Mouse (Mus musculus) small intestine, adult 2 months (tissue): Measurements from ENCODE around the gene Dennd1b. TPM values are rescaled to one million over a fixed set of nuclear protein-coding genes. Genes with fewer than 3 reads are reported as not detected.

Experiments
- H3K27ac ChIP-seq: fragments of 200-500 bp; 2 replicates; pipeline ENCODE4 v1.5.1; 2012; ENCODE audit warnings: low read depth, low read length, control low read depth, inconsistent platforms; ENCODE audit not compliant: insufficient read depth
- H3K27me3 ChIP-seq: fragments of 200-500 bp; 2 replicates; pipeline ENCODE4 v1.6.1; 2012; ENCODE audit warnings: mild to moderate bottlenecking, moderate library complexity, low read length, inconsistent platforms; ENCODE audit not compliant: control insufficient read depth, insufficient read depth
- H3K36me3 ChIP-seq: fragments of 200-500 bp; 2 replicates; pipeline ENCODE4 v1.6.1; 2012; ENCODE audit warnings: mild to moderate bottlenecking, low read length, control low read depth, inconsistent platforms; ENCODE audit not compliant: control insufficient read depth, insufficient read depth
- H3K4me1 ChIP-seq: fragments of 200-500 bp; 2 replicates; pipeline ENCODE4 v1.6.1; 2012; ENCODE audit warnings: low read length, inconsistent platforms, mixed read lengths; ENCODE audit not compliant: control insufficient read depth, insufficient read depth, insufficient read length
- H3K4me3 ChIP-seq: fragments of 200-500 bp; 2 replicates; pipeline ENCODE4 v1.5.1; 2012; ENCODE audit warnings: low read depth, mild to moderate bottlenecking, control low read depth, inconsistent platforms, low read length, moderate library complexity
- CTCF ChIP-seq: fragments of 200-500 bp; IDR thresholded peaks from 2 replicates; pipeline ENCODE4 v1.5.1; 2012; ENCODE audit warnings: low read depth, mild to moderate bottlenecking, control low read depth, inconsistent platforms, low read length, moderate library complexity, mixed read lengths; ENCODE audit not compliant: insufficient replicate concordance, insufficient read length; ENCODE audit errors: extremely low read depth
- POLR2A ChIP-seq: fragments of 200-500 bp; IDR thresholded peaks from 2 replicates; pipeline ENCODE4 v1.6.1; 2012; ENCODE audit warnings: low read depth, mild to moderate bottlenecking, control low read depth, inconsistent platforms, low read length, moderate library complexity
- WGBS: fragments of 180-500 bp; shearing (Covaris S2); methylation state at CpG from one replicate; pipeline ENCODE4 v1.1.7; 2018; 5-methylcytosine and 5-hydroxymethylcytosine counted together
- polyA plus RNA-seq: library from polyadenylated mRNA; depleted of rRNA; stranded (reverse); fragments of >200 nt; gene quantifications from 2 replicates; pipeline ENCODE4 v1.2.3, GENCODE M21; 2012

Dennd1b gene
- polyA plus RNA-seq, 1 experiment = 13.6 TPM

- H3K4me1 ChIP-seq = no peaks in the 10 kb centered on the region
- TF ChIP-seq CTCF (no peak), POLR2A (no peak)
- H3K36me3 ChIP-seq = peaks cover 17% of the 10 kb centered on the region
- no peaks in the 10 kb centered on the region for H3K27me3 ChIP-seq
- H3K4me3 ChIP-seq = no peak overlapping the region
- WGBS = 98% methylated on average over 5 of the region's 5 CpGs
- H3K27ac ChIP-seq = no peak overlapping the region
Measured at GRCm38 (mm10) chr1:139060301-139060700, 97.1 kb downstream of the Dennd1b start.

GRCm38 (mm10) chr1:139064711-139065110, 101.5 kb downstream of the Dennd1b start:
- H3K4me3 ChIP-seq = no peak overlapping the region
- H3K36me3 ChIP-seq = peaks cover 16% of the 10 kb centered on the region
- H3K27me3 ChIP-seq = no peaks in the 10 kb centered on the region
- 16% methylated on average over 2 of the region's 2 CpGs for WGBS
- H3K4me1 ChIP-seq = no peaks in the 10 kb centered on the region
- TF ChIP-seq POLR2A (no peak), CTCF (no peak)
- no peak overlapping the region for H3K27ac ChIP-seq

- peaks cover 15% of the 10 kb centered on the region for H3K36me3 ChIP-seq
- H3K4me1 ChIP-seq = no peaks in the 10 kb centered on the region
- no peaks in the 10 kb centered on the region for H3K27me3 ChIP-seq
- WGBS = 77% methylated on average over 2 of the region's 2 CpGs
- no peak overlapping the region for H3K4me3 ChIP-seq
- H3K27ac ChIP-seq = no peak overlapping the region
- no peak for TF ChIP-seq POLR2A
- TF ChIP-seq CTCF = no peak
Measured at GRCm38 (mm10) chr1:139067210-139067609, 104.0 kb downstream of the Dennd1b start.

- H3K27me3 ChIP-seq = no peaks in the 10 kb centered on the region
- H3K36me3 ChIP-seq = peaks cover 5% of the 10 kb centered on the region; the same call in 1 of the 2 replicates
- TF ChIP-seq POLR2A = no peak
- TF ChIP-seq CTCF = no peak
- H3K4me3 ChIP-seq = no peak overlapping the region
- H3K4me1 ChIP-seq = no peaks in the 10 kb centered on the region
- WGBS = 69% methylated on average over 2 of the region's 2 CpGs
- no peak overlapping the region for H3K27ac ChIP-seq
Measured at GRCm38 (mm10) chr1:139071015-139071414, 107.8 kb downstream of the Dennd1b start.

- Histone ChIP-seq H3K27ac (no peak overlapping the region), H3K4me3 (no peak overlapping the region), H3K4me1 (no peaks in the 10 kb centered on the region), H3K36me3 (peaks cover 3% of the 10 kb centered on the region; the same call in 1 of the 2 replicates), H3K27me3 (no peaks in the 10 kb centered on the region)
- TF ChIP-seq POLR2A (no peak), CTCF (no peak)
- WGBS = 75% methylated on average over 2 of the region's 2 CpGs
Measured at GRCm38 (mm10) chr1:139075671-139076070, 112.4 kb downstream of the Dennd1b start.

GRCm38 (mm10) chr1:139077989-139078388, 114.8 kb downstream of the Dennd1b start:
- peaks cover 4% of the 10 kb centered on the region; the same call in 1 of the 2 replicates for H3K36me3 ChIP-seq
- TF ChIP-seq POLR2A (no peak), CTCF (no peak)
- no peak overlapping the region for H3K27ac ChIP-seq
- 63% methylated on average over 1 of the region's 1 CpGs for WGBS
- no peaks in the 10 kb centered on the region for H3K27me3 ChIP-seq
- H3K4me3 ChIP-seq = no peak overlapping the region
- H3K4me1 ChIP-seq = no peaks in the 10 kb centered on the region

GRCm38 (mm10) chr1:139079000-139079399, 115.8 kb downstream of the Dennd1b start:
- Histone ChIP-seq H3K27ac (no peak overlapping the region), H3K4me3 (no peak overlapping the region), H3K36me3 (peaks cover 4% of the 10 kb centered on the region; the same call in 1 of the 2 replicates), H3K27me3 (no peaks in the 10 kb centered on the region), H3K4me1 (no peaks in the 10 kb centered on the region)
- 69% methylated on average over 8 of the region's 8 CpGs for WGBS
- TF ChIP-seq POLR2A = no peak
- no peak for TF ChIP-seq CTCF

GRCm38 (mm10) chr1:139079523-139079922, 116.3 kb downstream of the Dennd1b start:
- Histone ChIP-seq H3K4me1 (no peaks in the 10 kb centered on the region), H3K36me3 (peaks cover 4% of the 10 kb centered on the region; the same call in 1 of the 2 replicates), H3K4me3 (no peak overlapping the region), H3K27ac (no peak overlapping the region), H3K27me3 (no peaks in the 10 kb centered on the region)
- 80% methylated on average over 6 of the region's 6 CpGs for WGBS
- TF ChIP-seq POLR2A = no peak
- no peak for TF ChIP-seq CTCF
